Mouse (Mus musculus) lung, postnatal 0 days (tissue): ENCODE data around the gene Cdk5rap2. TPM values are rescaled to one million over a fixed set of nuclear protein-coding genes. Genes with fewer than 3 reads are reported as not detected.
A peak's percentile ranks its signal among the peaks of the same experiment; 100 is the strongest.

ENCODE experiments used
- ATAC-seq: fragments of 200-750 bp; cut with Nextera tagmentation; 2 replicates; pipeline ENCODE4 v1.8.0; 2017; ENCODE audit warnings: moderate library complexity
- DNase-seq: peaks from one replicate; pipeline ENCODE4 v3.0.0-alpha.2; 2016; ENCODE audit warnings: low spot score
- H3K27ac ChIP-seq: fragments of 300-500 bp; sonication (generic); 2 replicates; pipeline ENCODE4 v1.5.1; 2014; ENCODE audit warnings: antibody characterized with exemption, mild to moderate bottlenecking, low read length, mixed read lengths
- H3K27me3 ChIP-seq: fragments of 300-500 bp; sonication (generic); replicated peaks from 2 replicates; pipeline ENCODE4 v1.6.1; 2014; ENCODE audit warnings: low read length, mixed read lengths; ENCODE audit not compliant: insufficient read depth
- H3K36me3 ChIP-seq: fragments of 300-500 bp; sonication (generic); 2 replicates; pipeline ENCODE4 v1.6.1; 2014; ENCODE audit warnings: low read length, mixed read lengths; ENCODE audit not compliant: insufficient read depth
- H3K4me1 ChIP-seq: fragments of 300-500 bp; sonication (generic); 2 replicates; pipeline ENCODE4 v1.6.1; 2014; ENCODE audit warnings: antibody characterized with exemption, low read depth, low read length, mixed read lengths; ENCODE audit not compliant: insufficient read depth
- H3K4me2 ChIP-seq: fragments of 300-500 bp; sonication (generic); replicated peaks from 2 replicates; pipeline ENCODE4 v1.6.1; 2014; ENCODE audit warnings: low read depth, mild to moderate bottlenecking, low read length, moderate library complexity, mixed read lengths
- H3K4me3 ChIP-seq: fragments of 300-500 bp; sonication (generic); 2 replicates; pipeline ENCODE4 v1.5.1; 2014; ENCODE audit warnings: low read depth, low read length
- H3K9ac ChIP-seq: fragments of 300-500 bp; sonication (generic); replicated peaks from 2 replicates; pipeline ENCODE4 v1.6.1; 2014; ENCODE audit warnings: low read depth, mild to moderate bottlenecking
- H3K9me3 ChIP-seq: fragments of 300-500 bp; sonication (generic); 2 replicates; pipeline ENCODE4 v1.6.1; 2016; ENCODE audit warnings: low read length, mixed read lengths
- CTCF ChIP-seq: IDR thresholded peaks from 2 replicates; pipeline ENCODE4 v1.5.1; 2016; ENCODE audit warnings: antibody characterized with exemption, mild to moderate bottlenecking
- EP300 ChIP-seq: IDR thresholded peaks from 2 replicates; pipeline ENCODE4 v1.6.1; 2016; ENCODE audit warnings: antibody characterized with exemption, mild to moderate bottlenecking, control low read depth
- WGBS: fragments of 180-500 bp; shearing (Covaris S2); extraction: QIAGEN DNeasy Blood & Tissue Kit; methylation state at CpG from one replicate; pipeline ENCODE4 v1.1.7; 2014; 5-methylcytosine and 5-hydroxymethylcytosine counted together
- polyA plus RNA-seq: library from polyadenylated mRNA; unstranded; fragments of >200 nt; fragmentation: Nextera tagmentation; extraction: Ambion mirVana; gene quantifications from 2 replicates; pipeline ENCODE4 v1.2.1, GENCODE M21; 2015

The Cdk5rap2 gene
- polyA plus RNA-seq, result 3.4 and 3.8 TPM in 2 replicates

DNA sequence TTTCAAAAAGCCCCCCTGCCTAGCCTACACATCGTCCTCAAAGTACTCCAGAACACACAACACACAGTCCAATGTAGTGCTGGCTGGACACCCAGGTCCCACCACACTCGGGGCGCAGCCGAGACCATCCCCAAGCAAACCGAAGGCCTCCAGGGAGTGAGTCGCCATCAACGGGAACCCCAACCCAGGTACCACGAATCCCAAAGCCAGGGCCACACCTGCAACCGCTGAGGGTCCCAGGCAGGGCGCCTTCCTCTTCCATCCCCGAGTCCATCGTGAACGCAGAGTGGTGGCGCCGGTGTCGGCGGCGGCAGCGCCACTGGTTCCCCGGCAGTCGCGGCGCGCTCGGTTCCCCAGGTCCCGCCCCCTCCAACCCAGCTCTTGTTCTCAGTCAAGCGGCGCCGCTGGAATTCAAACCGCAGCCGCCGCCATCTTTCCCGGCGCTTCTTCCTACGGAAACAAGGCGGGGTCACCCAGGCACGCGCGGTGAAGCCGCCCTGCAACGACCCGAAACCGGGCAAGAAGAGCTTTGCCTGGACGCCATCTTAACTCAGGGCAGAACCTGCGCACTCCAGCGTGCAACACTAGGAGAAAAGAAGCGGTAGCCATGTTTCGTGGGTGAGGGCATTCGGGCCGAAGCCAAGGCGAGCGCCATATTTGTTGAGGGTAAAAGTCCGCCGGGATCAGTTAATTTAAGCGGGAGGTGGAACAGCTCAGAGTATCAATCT is at the start of gene Cdk5rap2:
Cdk5rap2 (minus strand) TSS at position 450 of the 728 bp plus-strand sequence.
- WGBS, result under 1% methylated on average over 54 of the region's 55 CpGs
- H3K4me3 ChIP-seq, result peak within 1 kb of the TSS; percentile 74
- ATAC-seq (peak; percentile 100), DNase-seq (peak; percentile 99)
- H3K4me2 ChIP-seq, result peak within 1 kb of the TSS; percentile 91
- peak within 1 kb of the TSS; percentile 62 for H3K9ac ChIP-seq
- no peaks in the 10 kb centered on the region for H3K27me3 ChIP-seq
- no peaks in the 10 kb centered on the region for H3K9me3 ChIP-seq
- peak; percentile 38; the same call in 1 of the 2 replicates for TF ChIP-seq CTCF
- peak; percentile 46; the same call in 1 of the 2 replicates for TF ChIP-seq EP300
- peaks cover 3% of the 10 kb centered on the region for H3K4me1 ChIP-seq
- no peak within 1 kb of the TSS for H3K27ac ChIP-seq
- H3K36me3 ChIP-seq, result no peaks in the 10 kb centered on the region

DNA sequence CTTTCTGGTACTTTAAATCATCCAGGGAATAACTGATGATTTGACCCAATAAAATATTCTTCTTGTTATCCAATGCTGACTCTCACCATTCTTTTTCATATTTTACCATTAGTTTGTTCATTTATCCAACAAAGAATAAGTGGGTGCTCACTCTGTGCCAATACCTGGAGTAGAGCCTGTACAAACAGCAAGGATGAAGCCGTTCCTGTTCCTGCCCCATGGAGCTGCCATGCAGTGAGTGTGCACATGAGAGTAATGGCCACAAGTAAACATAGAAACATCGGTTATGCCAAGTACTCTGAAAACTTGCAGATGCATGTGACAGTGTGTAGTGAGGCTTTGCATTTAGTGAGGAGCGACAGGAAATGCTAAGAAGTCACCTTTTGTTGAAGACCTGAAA is 41.9 kb upstream of the Cdk5rap2 start:
- H3K4me1 ChIP-seq, result no peaks in the 10 kb centered on the region
- no peak overlapping the region for H3K27ac ChIP-seq
- TF ChIP-seq CTCF (no peak), EP300 (no peak)
- H3K27me3 ChIP-seq, result no peaks in the 10 kb centered on the region
- no peaks in the 10 kb centered on the region for H3K36me3 ChIP-seq
- no peak overlapping the region for H3K4me3 ChIP-seq
- no peak overlapping the region for H3K9ac ChIP-seq
- ATAC-seq (peak; percentile 75), DNase-seq (peak; percentile 22)
- H3K9me3 ChIP-seq, result no peaks in the 10 kb centered on the region
- H3K4me2 ChIP-seq, result no peak overlapping the region
- WGBS, result 62% methylated on average over 3 of the region's 3 CpGs

DNA sequence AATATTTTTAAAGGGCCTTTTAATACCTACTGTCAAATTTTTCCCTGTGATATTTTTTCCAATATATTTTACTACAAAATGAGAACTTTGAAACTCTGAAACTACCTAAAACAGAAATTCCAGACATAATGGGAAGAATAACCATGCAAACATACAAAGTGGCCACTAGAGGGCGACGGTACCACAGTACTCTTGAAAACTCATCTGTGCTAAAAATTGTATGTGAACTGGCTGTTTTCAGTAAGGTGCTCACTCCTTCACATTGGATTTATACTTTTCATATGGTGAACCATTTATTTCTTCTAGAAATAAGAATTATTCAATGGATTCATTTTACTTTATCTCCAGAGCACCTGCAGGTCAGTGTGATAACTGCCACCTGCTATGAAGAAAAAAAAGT is 41.5 kb upstream of the Cdk5rap2 start:
- Histone ChIP-seq H3K36me3 (no peaks in the 10 kb centered on the region), H3K9ac (no peak overlapping the region), H3K9me3 (no peaks in the 10 kb centered on the region), H3K27me3 (no peaks in the 10 kb centered on the region), H3K4me2 (no peak overlapping the region), H3K4me1 (no peaks in the 10 kb centered on the region), H3K27ac (no peak overlapping the region), H3K4me3 (no peak overlapping the region)
- TF ChIP-seq EP300 (no peak), CTCF (peak; percentile 89)
- DNase-seq (peak; percentile 77), ATAC-seq (peak; percentile 38; the same call in 1 of the 2 replicates)
- WGBS, result 0% methylated on average over 2 of the region's 2 CpGs

DNA sequence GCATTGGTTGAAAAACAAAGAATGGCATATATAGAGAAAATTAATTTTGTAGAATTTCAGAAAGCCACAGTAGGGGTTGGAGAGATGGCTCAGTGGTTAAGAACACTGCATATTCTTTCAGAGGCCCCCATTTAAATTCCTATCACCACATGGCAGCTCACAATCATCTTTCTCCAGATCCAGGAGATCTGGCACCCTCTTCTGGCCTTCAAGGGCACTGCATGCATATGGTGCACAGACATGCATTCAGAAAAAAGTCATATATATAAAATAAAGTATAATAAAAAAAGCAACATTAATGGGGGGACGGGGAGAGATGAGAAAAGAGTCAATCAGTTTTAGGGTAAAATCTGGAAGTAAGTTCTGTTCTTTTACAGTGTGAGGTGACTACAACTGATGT is 39.4 kb upstream of the Cdk5rap2 start:
- no peak overlapping the region for H3K9ac ChIP-seq
- H3K4me2 ChIP-seq, result no peak overlapping the region
- H3K9me3 ChIP-seq, result no peaks in the 10 kb centered on the region
- H3K36me3 ChIP-seq, result no peaks in the 10 kb centered on the region
- 91% methylated on average over 1 of the region's 1 CpGs for WGBS
- no peak overlapping the region for H3K4me3 ChIP-seq
- TF ChIP-seq CTCF (peak; percentile 38; the same call in 1 of the 2 replicates), EP300 (no peak)
- DNase-seq, result no peak
- no peaks in the 10 kb centered on the region for H3K4me1 ChIP-seq
- no peak for ATAC-seq
- H3K27me3 ChIP-seq, result no peaks in the 10 kb centered on the region
- no peak overlapping the region for H3K27ac ChIP-seq

DNA sequence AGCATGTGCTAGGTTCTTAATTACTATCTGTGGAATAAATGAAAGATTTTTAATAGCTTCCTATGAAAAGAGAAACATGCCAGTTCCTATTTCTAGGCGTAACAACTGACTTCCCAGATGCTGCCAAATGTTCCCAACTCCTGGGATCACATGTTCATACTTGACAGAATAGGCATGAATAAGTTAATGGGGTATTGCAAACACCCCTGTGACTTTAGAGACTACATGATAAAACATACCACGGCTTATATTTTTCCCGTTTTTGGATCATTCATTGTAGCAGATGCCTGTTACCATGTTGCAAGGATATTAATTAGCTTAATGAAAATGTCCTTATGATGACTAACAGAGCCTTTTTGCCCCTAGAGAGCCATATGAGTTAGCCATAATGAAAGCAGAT is 36.5 kb upstream of the Cdk5rap2 start:
- no peaks in the 10 kb centered on the region for H3K4me1 ChIP-seq
- H3K36me3 ChIP-seq, result no peaks in the 10 kb centered on the region
- H3K4me3 ChIP-seq, result no peak overlapping the region
- DNase-seq (no peak), ATAC-seq (no peak)
- no peak overlapping the region for H3K27ac ChIP-seq
- TF ChIP-seq EP300 (no peak), CTCF (no peak)
- H3K9ac ChIP-seq, result no peak overlapping the region
- H3K4me2 ChIP-seq, result no peak overlapping the region
- H3K9me3 ChIP-seq, result no peaks in the 10 kb centered on the region
- WGBS, result 88% methylated on average over 3 of the region's 3 CpGs
- no peaks in the 10 kb centered on the region for H3K27me3 ChIP-seq

DNA sequence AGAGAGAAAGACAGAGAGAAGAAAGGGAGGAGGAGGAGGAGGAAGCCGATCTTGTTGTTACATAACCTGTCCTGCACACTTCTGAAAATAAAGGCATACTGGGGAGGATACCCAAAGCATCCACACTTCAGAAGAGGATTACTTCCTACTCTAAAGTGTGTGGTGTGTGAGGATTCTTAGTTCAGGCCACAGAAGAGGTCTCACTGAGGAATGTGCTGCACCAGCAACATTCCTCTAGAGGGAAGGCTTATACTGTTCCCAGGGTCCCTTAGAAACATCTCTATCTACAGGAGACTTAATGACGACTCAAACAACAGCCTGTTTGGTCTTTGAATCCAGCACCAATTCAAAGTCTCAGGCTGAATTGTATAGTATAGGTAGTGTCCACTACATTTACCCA is 10.0 kb upstream of the Cdk5rap2 start:
- Histone ChIP-seq H3K36me3 (no peaks in the 10 kb centered on the region), H3K9ac (no peak overlapping the region), H3K27ac (no peak overlapping the region), H3K9me3 (no peaks in the 10 kb centered on the region), H3K4me1 (no peaks in the 10 kb centered on the region), H3K27me3 (no peaks in the 10 kb centered on the region), H3K4me3 (no peak overlapping the region), H3K4me2 (no peak overlapping the region)
- whole genome bisulfite sequencing, result 42% methylated on average over 2 of the region's 2 CpGs
- ATAC-seq (no peak), DNase-seq (no peak)
- no peak for TF ChIP-seq CTCF
- no peak for TF ChIP-seq EP300
